Mouse (Mus musculus): Measurements from ENCODE around the gene Snx11.
"Not testable (repeated sequence)": the region's sequence is repeated elsewhere in the genome, so short reads cannot be mapped to it uniquely, and the experiment has no call there.

Snx11 gene

GRCm38 (mm10) chr11:96796081-96796480, 18.7 kb upstream of the Snx11 start:
- DNase-seq (ENCODE audit: low spot score in 2 of 2): no peak

- no peak for DNase-seq (ENCODE audit: low spot score in 2 of 2)
These were observed 18.1 kb upstream of the Snx11 start for GRCm38 (mm10) chr11:96795491-96795890.

GRCm38 (mm10) chr11:96790681-96791080, 13.3 kb upstream of the Snx11 start:
- DNase-seq (ENCODE audit: low spot score in 2 of 2): no peak

- DNase-seq (ENCODE audit: low spot score in 2 of 2): no peak
These were observed 12.6 kb upstream of the Snx11 start for GRCm38 (mm10) chr11:96789990-96790389.

GRCm38 (mm10) chr11:96788871-96789795, 11.8 kb upstream of the Snx11 start, which contains the start of gene Cbx1:
TSS of gene Cbx1 (plus strand) at chr11:96789127.
- peak; percentile 90 to 91 for DNase-seq (ENCODE audit: low spot score in 2 of 2)

- DNase-seq (ENCODE audit: low spot score in 2 of 2): no peak
These were observed 9.5 kb upstream of the Snx11 start for GRCm38 (mm10) chr11:96786731-96787450.

- peak; percentile 49 to 51 for DNase-seq (ENCODE audit: low spot score in 2 of 2)
These were observed 7.5 kb upstream of the Snx11 start for GRCm38 (mm10) chr11:96784847-96785246.

GRCm38 (mm10) chr11:96781425-96781824, 4.1 kb upstream of the Snx11 start:
- no peak for DNase-seq (ENCODE audit: low spot score in 2 of 2)

GRCm38 (mm10) chr11:96780306-96780705, 2.9 kb upstream of the Snx11 start:
- DNase-seq (ENCODE audit: low spot score in 2 of 2): no peak

- DNase-seq (ENCODE audit: low spot score in 2 of 2): not testable (repeated sequence)
These were observed 785 bp upstream of the Snx11 start for GRCm38 (mm10) chr11:96778061-96778627.

- no peak for DNase-seq (ENCODE audit: low spot score in 2 of 2)
These were observed 1.3 kb downstream of the Snx11 start for GRCm38 (mm10) chr11:96776068-96776467.

GRCm38 (mm10) chr11:96775665-96776064, 1.7 kb downstream of the Snx11 start:
- no peak for DNase-seq (ENCODE audit: low spot score in 2 of 2)

- no peak for DNase-seq (ENCODE audit: low spot score in 2 of 2)
These were observed 2.3 kb downstream of the Snx11 start for GRCm38 (mm10) chr11:96775063-96775462.

GRCm38 (mm10) chr11:96774536-96774935, 2.8 kb downstream of the Snx11 start:
- no peak for DNase-seq (ENCODE audit: low spot score in 2 of 2)

- DNase-seq (ENCODE audit: low spot score in 2 of 2): no peak
These were observed 4.9 kb downstream of the Snx11 start for GRCm38 (mm10) chr11:96772413-96772812.

- DNase-seq (ENCODE audit: low spot score in 2 of 2): no peak
These were observed 5.9 kb downstream of the Snx11 start for GRCm38 (mm10) chr11:96771274-96771975.

- no peak for DNase-seq (ENCODE audit: low spot score in 2 of 2)
These were observed 9.1 kb downstream of the Snx11 start for GRCm38 (mm10) chr11:96768240-96768639.

- no peak for DNase-seq (ENCODE audit: low spot score in 2 of 2)
These were observed 10.3 kb downstream of the Snx11 start for GRCm38 (mm10) chr11:96767096-96767495.

- DNase-seq (ENCODE audit: low spot score in 2 of 2): no peak
These were observed 10.8 kb downstream of the Snx11 start for GRCm38 (mm10) chr11:96766555-96766954.

GRCm38 (mm10) chr11:96765645-96766044, 11.7 kb downstream of the Snx11 start:
- no peak for DNase-seq (ENCODE audit: low spot score in 2 of 2)

- DNase-seq (ENCODE audit: low spot score in 2 of 2): no peak
These were observed 12.6 kb downstream of the Snx11 start for GRCm38 (mm10) chr11:96764511-96765350.
